Mouse (Mus musculus) E14TG2a.4 (cell line): Measurements from ENCODE around the gene Ggnbp2.

ENCODE experiments used
- H3K27me3 ChIP-seq: 2 replicates; pipeline ENCODE4 v1.6.1; 2014; ENCODE audit warnings: low read length, control low read depth; ENCODE audit not compliant: insufficient read depth
- H3K36me3 ChIP-seq: 2 replicates; pipeline ENCODE4 v1.6.1; 2014; ENCODE audit warnings: low read length, control low read depth; ENCODE audit not compliant: insufficient read depth
- H3K4me1 ChIP-seq: replicated peaks from 2 replicates; pipeline ENCODE4 v1.6.1; 2014; ENCODE audit warnings: low read depth, low read length, control low read depth
- H3K4me3 ChIP-seq: replicated peaks from 2 replicates; pipeline ENCODE4 v1.5.1; 2014; ENCODE audit warnings: mild to moderate bottlenecking, low read length
- H3K9me3 ChIP-seq: 2 replicates; pipeline ENCODE4 v1.6.1; 2014; ENCODE audit warnings: low read length, control low read depth
- CTCF ChIP-seq: conservative IDR thresholded peaks from 2 replicates; pipeline ENCODE4 v1.5.1; 2014; ENCODE audit warnings: low read length
- NANOG ChIP-seq: IDR thresholded peaks from 2 replicates; pipeline ENCODE4 v1.6.1; 2014; ENCODE audit warnings: borderline replicate concordance, low read length, mixed read lengths
- POU5F1 ChIP-seq: IDR thresholded peaks from 2 replicates; pipeline ENCODE4 v1.6.1; 2014; ENCODE audit warnings: low read length, borderline replicate concordance

Gene Ggnbp2

GRCm38 (mm10) chr11:84873042-84873833 is 2.6 kb upstream of the Ggnbp2 start:
- Histone ChIP-seq H3K9me3 (no peaks in the 10 kb centered on the region), H3K4me1 (peaks cover 29% of the 10 kb centered on the region), H3K27me3 (no peaks in the 10 kb centered on the region), H3K4me3 (no peak overlapping the region), H3K36me3 (peaks cover 33% of the 10 kb centered on the region)
- no peak for TF ChIP-seq NANOG
- no peak for TF ChIP-seq CTCF
- TF ChIP-seq POU5F1 = no peak

- no peaks in the 10 kb centered on the region for H3K9me3 ChIP-seq
- H3K4me1 ChIP-seq = peaks cover 35% of the 10 kb centered on the region
- TF ChIP-seq NANOG (no peak), POU5F1 (no peak), CTCF (no peak)
- H3K27me3 ChIP-seq = no peaks in the 10 kb centered on the region
- H3K36me3 ChIP-seq = peaks cover 18% of the 10 kb centered on the region
- peak overlapping the region; percentile 95 for H3K4me3 ChIP-seq
Observed at GRCm38 (mm10) chr11:84871548-84872069, 992 bp upstream of the Ggnbp2 start.

GRCm38 (mm10) chr11:84871046-84871445 is 429 bp upstream of the Ggnbp2 start:
- Histone ChIP-seq H3K4me3 (peak overlapping the region; percentile 95), H3K4me1 (peaks cover 38% of the 10 kb centered on the region), H3K9me3 (no peaks in the 10 kb centered on the region), H3K27me3 (no peaks in the 10 kb centered on the region), H3K36me3 (peaks cover 18% of the 10 kb centered on the region)
- no peak for TF ChIP-seq POU5F1
- no peak for TF ChIP-seq CTCF
- TF ChIP-seq NANOG = no peak

- TF ChIP-seq CTCF (no peak), NANOG (no peak)
- Histone ChIP-seq H3K36me3 (peaks cover 16% of the 10 kb centered on the region), H3K4me3 (peak overlapping the region; percentile 95), H3K27me3 (no peaks in the 10 kb centered on the region), H3K4me1 (peaks cover 47% of the 10 kb centered on the region), H3K9me3 (no peaks in the 10 kb centered on the region)
Observed at GRCm38 (mm10) chr11:84869537-84870232, 932 bp downstream of the Ggnbp2 start.

- Histone ChIP-seq H3K27me3 (no peaks in the 10 kb centered on the region), H3K4me3 (peak overlapping the region; percentile 95), H3K4me1 (peaks cover 47% of the 10 kb centered on the region), H3K36me3 (peaks cover 11% of the 10 kb centered on the region), H3K9me3 (no peaks in the 10 kb centered on the region)
- no peak for TF ChIP-seq NANOG
- no peak for TF ChIP-seq CTCF
- no peak for TF ChIP-seq POU5F1
Observed at GRCm38 (mm10) chr11:84868786-84869259, 1.8 kb downstream of the Ggnbp2 start.

- Histone ChIP-seq H3K27me3 (no peaks in the 10 kb centered on the region), H3K4me1 (peaks cover 44% of the 10 kb centered on the region), H3K9me3 (no peaks in the 10 kb centered on the region), H3K4me3 (no peak overlapping the region), H3K36me3 (peaks cover 6% of the 10 kb centered on the region; the same call in 1 of the 2 replicates)
- TF ChIP-seq NANOG (no peak), POU5F1 (no peak), CTCF (no peak)
Observed at GRCm38 (mm10) chr11:84867586-84867985, 3.0 kb downstream of the Ggnbp2 start.

- Histone ChIP-seq H3K27me3 (no peaks in the 10 kb centered on the region), H3K4me1 (peaks cover 31% of the 10 kb centered on the region), H3K36me3 (peaks cover 15% of the 10 kb centered on the region), H3K9me3 (no peaks in the 10 kb centered on the region), H3K4me3 (no peak overlapping the region)
- no peak for TF ChIP-seq POU5F1
Observed at GRCm38 (mm10) chr11:84865268-84865667, 5.3 kb downstream of the Ggnbp2 start.

- TF ChIP-seq NANOG = no peak
- H3K36me3 ChIP-seq = peaks cover 76% of the 10 kb centered on the region
- no peaks in the 10 kb centered on the region for H3K9me3 ChIP-seq
- no peak overlapping the region for H3K4me3 ChIP-seq
- no peaks in the 10 kb centered on the region for H3K4me1 ChIP-seq
- no peaks in the 10 kb centered on the region for H3K27me3 ChIP-seq
Observed at GRCm38 (mm10) chr11:84855285-84855684, 15.3 kb downstream of the Ggnbp2 start.
